Mouse (Mus musculus) embryonic facial prominence, embryonic 11.5 days (tissue): ENCODE data around the gene Kbtbd4. TPM values are rescaled to one million over a fixed set of nuclear protein-coding genes. Genes with fewer than 3 reads are reported as not detected.

ENCODE experiments used
- ATAC-seq: fragments of 200-750 bp; cut with Nextera tagmentation; replicated peaks from 2 replicates; pipeline ENCODE4 v1.8.0; 2017; ENCODE audit warnings: low read depth; ENCODE audit not compliant: insufficient number of reproducible peaks, low FRiP score, low TSS enrichment
- DNase-seq: peaks from one replicate; pipeline ENCODE4 v3.0.0-alpha.2; 2015; ENCODE audit warnings: low spot score
- H3K27ac ChIP-seq: fragments of 300-500 bp; sonication (generic); replicated peaks from 2 replicates; pipeline ENCODE4 v1.5.1; 2014; ENCODE audit warnings: mild to moderate bottlenecking, low read depth, low read length, control low read depth
- H3K27me3 ChIP-seq: fragments of 300-500 bp; sonication (generic); 2 replicates; pipeline ENCODE4 v1.6.1; 2014; ENCODE audit warnings: mild to moderate bottlenecking, low read length, moderate library complexity, mixed read lengths; ENCODE audit not compliant: control insufficient read depth, insufficient read depth
- H3K36me3 ChIP-seq: fragments of 300-500 bp; sonication (generic); replicated peaks from 2 replicates; pipeline ENCODE4 v1.6.1; 2014; ENCODE audit warnings: low read depth, mild to moderate bottlenecking, low read length, moderate library complexity, mixed read lengths; ENCODE audit not compliant: control insufficient read depth, insufficient read depth
- H3K4me1 ChIP-seq: fragments of 300-500 bp; sonication (generic); 2 replicates; pipeline ENCODE4 v1.6.1; 2014; ENCODE audit warnings: low read length, mixed read lengths; ENCODE audit not compliant: control insufficient read depth, insufficient read depth
- H3K4me2 ChIP-seq: fragments of 300-500 bp; sonication (generic); 2 replicates; pipeline ENCODE4 v1.6.1; 2014; ENCODE audit warnings: low read depth, mild to moderate bottlenecking, control low read depth, low read length, moderate library complexity
- H3K4me3 ChIP-seq: fragments of 300-500 bp; sonication (generic); 2 replicates; pipeline ENCODE4 v1.5.1; 2014; ENCODE audit warnings: low read depth, low read length, control low read depth
- H3K9ac ChIP-seq: fragments of 300-500 bp; sonication (generic); replicated peaks from 2 replicates; pipeline ENCODE4 v1.6.1; 2014; ENCODE audit warnings: mild to moderate bottlenecking, control low read depth, low read length
- H3K9me3 ChIP-seq: fragments of 300-500 bp; sonication (generic); replicated peaks from 2 replicates; pipeline ENCODE4 v1.6.1; 2016; ENCODE audit warnings: mild to moderate bottlenecking, low read length, inconsistent platforms, mixed read lengths; ENCODE audit not compliant: control insufficient read depth
- WGBS: fragments of 180-500 bp; shearing (Covaris S2); extraction: QIAGEN DNeasy Blood & Tissue Kit; methylation state at CpG from one replicate; pipeline ENCODE4 v1.1.7; 2014; 5-methylcytosine and 5-hydroxymethylcytosine counted together
- polyA plus RNA-seq: library from polyadenylated mRNA; unstranded; fragments of >200 nt; fragmentation: Nextera tagmentation; extraction: Ambion mirVana; gene quantifications from 2 replicates; pipeline ENCODE4 v1.2.1, GENCODE M21; 2014

Kbtbd4 gene
- polyA plus RNA-seq, 1 experiment from 2014 or later, result 53.1 TPM

DNA sequence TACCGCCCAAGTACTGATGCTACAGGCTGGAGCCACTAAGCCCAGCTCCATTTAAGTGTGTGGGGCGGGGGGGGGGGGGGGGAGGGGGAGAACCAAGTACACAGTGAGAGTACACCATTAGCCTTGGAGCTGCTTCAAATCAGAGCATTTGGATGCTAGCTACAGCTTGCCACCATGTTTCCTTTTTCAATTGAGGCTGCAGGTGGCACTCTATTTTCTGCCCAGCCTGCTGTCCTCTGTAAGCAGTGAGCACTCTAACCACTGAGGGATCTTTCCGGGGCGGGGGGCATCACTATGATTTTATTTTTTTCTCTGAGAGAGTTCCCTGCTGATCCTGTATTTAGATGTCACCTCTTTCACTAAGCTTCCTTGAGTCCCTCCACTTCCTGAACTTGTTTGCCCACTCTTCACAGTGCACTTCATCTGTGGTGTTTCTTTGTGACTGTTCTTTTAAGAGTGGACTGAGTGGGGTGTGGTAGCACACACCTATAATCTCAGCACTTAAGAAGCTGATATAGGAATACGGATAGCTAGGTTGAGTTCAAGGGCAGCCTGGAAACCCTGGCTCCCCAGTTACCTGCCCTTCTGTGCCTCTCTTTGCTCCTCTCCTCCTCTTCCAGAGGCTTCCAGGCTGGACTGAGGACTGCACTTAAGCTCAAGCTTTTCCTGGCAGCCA lies 26.8 kb upstream of the Kbtbd4 start:
- DNase-seq, result no peak
- ATAC-seq, result no peak
- 76% methylated on average over 4 of the region's 5 CpGs for WGBS
- Histone ChIP-seq H3K9ac (no peak overlapping the region), H3K27me3 (no peaks in the 10 kb centered on the region), H3K36me3 (no peaks in the 10 kb centered on the region), H3K4me2 (no peak overlapping the region), H3K27ac (no peak overlapping the region), H3K4me1 (no peaks in the 10 kb centered on the region), H3K9me3 (no peaks in the 10 kb centered on the region), H3K4me3 (no peak overlapping the region)

DNA sequence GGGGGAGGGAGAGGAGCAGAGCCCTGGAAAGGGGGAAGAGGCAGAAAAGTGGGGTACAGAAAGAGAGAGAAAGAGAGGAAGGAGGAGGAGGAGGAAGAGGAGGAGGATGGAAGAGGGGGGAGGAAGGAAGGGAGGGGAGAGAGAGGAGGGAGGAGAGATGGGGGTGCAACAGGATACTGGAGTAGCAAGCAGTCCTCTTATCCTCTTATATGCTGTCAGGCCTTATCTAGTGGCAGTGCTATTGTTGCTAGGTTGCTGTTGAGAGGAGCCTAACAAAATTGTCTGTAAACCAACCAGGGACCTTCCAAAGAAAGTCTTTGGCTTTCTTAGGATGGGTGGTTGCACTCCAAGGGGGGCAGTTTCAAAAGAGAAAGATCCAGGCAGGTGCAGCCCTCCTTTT lies 25.1 kb upstream of the Kbtbd4 start:
- DNase-seq, result no peak
- Histone ChIP-seq H3K9ac (no peak overlapping the region), H3K4me2 (no peak overlapping the region), H3K9me3 (no peaks in the 10 kb centered on the region), H3K4me1 (no peaks in the 10 kb centered on the region), H3K4me3 (no peak overlapping the region), H3K36me3 (no peaks in the 10 kb centered on the region), H3K27me3 (peaks cover under 1% of the 10 kb centered on the region; the same call in 1 of the 2 replicates), H3K27ac (no peak overlapping the region)
- ATAC-seq, result no peak

DNA sequence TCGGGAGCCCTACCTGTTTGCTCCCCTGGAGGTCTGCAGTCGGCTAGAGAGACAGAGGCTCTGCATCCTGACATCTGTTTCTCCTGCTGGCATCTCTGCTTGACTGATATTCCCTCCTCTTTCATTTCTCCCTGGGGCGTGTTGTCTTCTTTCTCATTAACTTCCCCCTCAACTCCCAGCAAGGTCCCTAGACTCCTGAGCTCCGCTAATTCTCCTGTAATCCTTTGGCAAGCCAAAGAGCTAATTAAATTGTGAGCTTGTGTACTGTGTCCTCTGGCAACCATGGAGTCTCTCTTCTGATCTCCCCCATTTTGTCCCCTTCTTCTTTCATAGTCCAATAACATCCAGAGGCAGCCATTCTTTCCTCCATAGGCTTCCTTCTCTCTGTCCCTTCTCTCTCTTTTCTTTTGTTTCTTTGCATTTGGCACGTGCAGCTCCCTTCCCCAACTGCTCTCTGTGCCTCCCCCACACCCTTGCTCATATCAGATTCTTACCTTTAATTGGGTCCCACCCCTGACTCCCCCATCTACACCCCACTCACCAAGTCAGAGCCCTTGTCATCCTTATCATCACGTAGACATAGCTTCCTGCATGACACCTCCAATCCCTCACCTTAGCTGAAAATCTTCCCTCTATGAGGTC lies 24.3 kb upstream of the Kbtbd4 start:
- Histone ChIP-seq H3K4me3 (no peak overlapping the region), H3K9me3 (no peaks in the 10 kb centered on the region), H3K27me3 (peaks cover 3% of the 10 kb centered on the region), H3K9ac (no peak overlapping the region), H3K4me2 (no peak overlapping the region), H3K4me1 (no peaks in the 10 kb centered on the region), H3K27ac (no peak overlapping the region), H3K36me3 (no peaks in the 10 kb centered on the region)
- WGBS, result 14% methylated on average over 6 of the region's 6 CpGs
- no peak for DNase-seq
- ATAC-seq, result no peak

DNA sequence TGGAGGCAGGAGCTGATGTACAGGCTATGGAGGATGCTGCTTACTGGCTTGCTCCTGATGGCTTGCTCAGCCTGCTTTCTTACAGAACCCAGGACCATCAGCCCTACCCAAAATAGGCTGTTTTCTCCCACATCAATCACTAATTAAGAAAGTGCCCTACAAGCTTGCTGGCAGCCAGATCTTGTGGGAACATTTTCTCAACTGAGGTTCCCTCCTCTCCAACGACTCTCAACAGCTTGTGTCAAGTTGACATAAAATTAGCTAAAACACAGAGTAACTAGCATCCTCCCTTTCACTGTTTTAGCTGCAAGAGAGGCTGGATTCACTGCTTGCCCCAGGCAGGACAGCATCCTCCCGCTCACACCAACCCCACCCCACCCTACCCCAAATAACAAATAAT lies 22.7 kb upstream of the Kbtbd4 start:
- H3K4me1 ChIP-seq, result no peaks in the 10 kb centered on the region
- no peaks in the 10 kb centered on the region for H3K9me3 ChIP-seq
- no peaks in the 10 kb centered on the region for H3K36me3 ChIP-seq
- peaks cover 16% of the 10 kb centered on the region for H3K27me3 ChIP-seq
- H3K9ac ChIP-seq, result no peak overlapping the region
- no peak overlapping the region for H3K27ac ChIP-seq
- no peak overlapping the region for H3K4me3 ChIP-seq
- no peak overlapping the region for H3K4me2 ChIP-seq
- DNase-seq (no peak), ATAC-seq (no peak)
- 89% methylated on average over 2 of the region's 2 CpGs for WGBS

DNA sequence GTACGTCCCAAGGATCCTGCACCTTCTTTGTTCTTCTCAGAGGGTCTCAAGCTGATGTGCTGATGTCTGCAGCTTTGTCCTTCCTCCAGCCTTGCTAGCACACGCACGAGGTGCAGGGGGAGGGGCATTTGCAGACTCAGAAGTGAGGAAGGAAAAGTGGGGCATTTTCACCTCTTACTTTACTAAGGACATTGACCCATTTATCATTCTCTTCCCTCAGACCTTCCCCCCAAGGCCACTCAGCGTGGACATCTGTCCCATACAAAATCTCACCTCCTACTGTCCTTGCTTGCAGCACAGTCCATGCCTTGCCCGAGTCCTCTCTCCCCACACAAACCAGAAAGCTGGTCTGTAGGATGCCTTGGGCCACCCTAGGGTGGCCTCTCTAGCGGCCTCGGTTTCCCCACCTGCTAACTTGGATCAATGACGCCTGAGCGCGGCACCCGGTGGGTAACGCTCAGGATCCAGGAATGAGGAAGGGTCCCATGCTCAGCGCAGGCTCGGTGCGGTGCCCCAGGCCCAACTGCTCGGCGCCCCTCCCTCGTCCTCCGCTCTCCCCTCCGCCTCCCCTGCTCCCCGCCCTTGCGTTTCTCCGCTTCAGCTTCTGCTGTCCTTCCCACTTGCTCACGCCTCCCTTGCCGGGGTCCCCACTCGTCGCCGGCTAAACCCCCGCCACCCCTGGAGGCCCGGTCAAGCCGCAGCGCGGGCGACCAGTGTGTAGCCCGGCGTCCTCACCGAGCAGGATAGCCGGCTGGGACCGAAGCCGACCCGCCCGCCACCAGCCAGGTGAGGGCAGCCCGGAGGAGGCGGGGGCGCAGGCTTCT lies 19.1 kb upstream of the Kbtbd4 start, which contains the start of gene C1qtnf4:
Gene C1qtnf4 (plus strand): TSS at position 643 of the 824 bp plus-strand sequence.
- DNase-seq (peak; percentile 57), ATAC-seq (peak; percentile 64)
- H3K4me1 ChIP-seq, result no peaks in the 10 kb centered on the region
- peaks cover 44% of the 10 kb centered on the region for H3K27me3 ChIP-seq
- no peak within 1 kb of the TSS for H3K27ac ChIP-seq
- H3K9ac ChIP-seq, result peak within 1 kb of the TSS; percentile 76
- H3K4me3 ChIP-seq, result peak within 1 kb of the TSS; percentile 57
- H3K9me3 ChIP-seq, result no peaks in the 10 kb centered on the region
- H3K36me3 ChIP-seq, result no peaks in the 10 kb centered on the region
- 1% methylated on average over 45 of the region's 45 CpGs for WGBS
- H3K4me2 ChIP-seq, result peak within 1 kb of the TSS; percentile 96

DNA sequence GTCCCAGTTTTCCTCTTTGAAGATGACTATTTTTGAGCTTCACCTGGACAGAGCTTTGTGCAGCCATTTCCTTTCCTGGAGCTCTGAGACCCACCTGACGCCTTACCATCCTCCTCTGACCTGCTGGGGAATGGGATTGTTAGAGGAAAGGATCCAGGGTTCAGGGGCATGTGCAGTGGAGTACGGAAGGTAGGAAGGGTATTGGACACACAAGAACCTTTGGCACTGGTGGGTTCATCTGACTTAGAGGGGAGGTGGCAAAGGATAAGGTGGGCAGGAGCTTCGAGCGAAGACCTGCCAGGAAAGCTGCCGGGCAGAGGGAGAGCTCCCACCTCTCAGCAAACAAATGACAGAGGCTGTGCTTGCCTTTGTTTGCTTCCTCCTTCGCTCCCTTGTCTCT lies 18.1 kb upstream of the Kbtbd4 start:
- Histone ChIP-seq H3K27me3 (peaks cover 44% of the 10 kb centered on the region), H3K27ac (no peak overlapping the region)

DNA sequence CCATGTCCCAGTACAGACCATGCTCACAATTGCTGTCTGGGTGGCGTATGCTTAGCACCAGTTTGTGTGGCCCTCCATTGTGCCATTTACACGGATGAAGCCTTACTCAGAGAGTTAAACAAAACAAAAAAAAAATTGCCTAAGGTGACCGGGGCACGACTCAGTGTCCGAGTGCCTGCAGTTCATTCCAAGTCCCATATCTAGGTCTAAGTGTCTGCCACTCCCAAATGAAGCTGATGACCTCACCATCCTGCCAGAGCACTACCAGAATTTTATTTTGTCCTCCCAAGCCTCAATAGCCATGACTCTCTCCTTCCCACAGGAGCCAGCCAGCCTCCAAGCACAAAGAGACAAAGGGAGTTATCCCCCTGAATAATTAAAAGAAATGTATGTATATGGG lies 16.9 kb upstream of the Kbtbd4 start:
- WGBS, result 69% methylated on average over 5 of the region's 5 CpGs
- Histone ChIP-seq H3K9me3 (no peaks in the 10 kb centered on the region), H3K9ac (no peak overlapping the region), H3K36me3 (no peaks in the 10 kb centered on the region), H3K27ac (no peak overlapping the region), H3K4me3 (no peak overlapping the region), H3K4me2 (no peak overlapping the region), H3K4me1 (no peaks in the 10 kb centered on the region), H3K27me3 (peaks cover 44% of the 10 kb centered on the region)
- DNase-seq (no peak), ATAC-seq (no peak)

More for the DNA sequence above, 18.1 kb upstream of the Kbtbd4 start:
- Histone ChIP-seq H3K9me3 (no peaks in the 10 kb centered on the region), H3K4me2 (peak overlapping the region; percentile 7; the same call in 1 of the 2 replicates), H3K4me3 (no peak overlapping the region; the same call in 1 of the 2 replicates), H3K36me3 (no peaks in the 10 kb centered on the region), H3K4me1 (no peaks in the 10 kb centered on the region), H3K9ac (no peak overlapping the region; the same call in 1 of the 2 replicates)
- DNase-seq (no peak), ATAC-seq (no peak)
- WGBS, result 34% methylated on average over 6 of the region's 6 CpGs
